Mouse (Mus musculus): ENCODE data around the gene Pdpk1.
A peak's percentile ranks its signal among the peaks of the same experiment; 100 is the strongest.
"Not testable (repeated sequence)": the region's sequence is repeated elsewhere in the genome, so short reads cannot be mapped to it uniquely, and the experiment has no call there.

The Pdpk1 gene

GRCm38 (mm10) chr17:24162584-24163175 lies 12.0 kb upstream of the Pdpk1 start:
- DNase-seq: peak in 1 of 2 experiments; percentile 41

- DNase-seq: no peak
These were observed 10.7 kb upstream of the Pdpk1 start for GRCm38 (mm10) chr17:24161466-24161865.

- no peak for DNase-seq
These were observed 6.8 kb upstream of the Pdpk1 start for GRCm38 (mm10) chr17:24157526-24157925.

- DNase-seq: no peak
These were observed 6.4 kb upstream of the Pdpk1 start for GRCm38 (mm10) chr17:24157121-24157520.

- DNase-seq: no peak
These were observed 5.7 kb upstream of the Pdpk1 start for GRCm38 (mm10) chr17:24156394-24156793.

GRCm38 (mm10) chr17:24155742-24156141 lies 5.0 kb upstream of the Pdpk1 start:
- peak in 1 of 2 experiments; percentile 3 for DNase-seq

- no peak for DNase-seq
These were observed 3.7 kb upstream of the Pdpk1 start for GRCm38 (mm10) chr17:24154463-24154862.

GRCm38 (mm10) chr17:24151890-24152563 lies 1.3 kb upstream of the Pdpk1 start:
- DNase-seq: peak; percentile 87

GRCm38 (mm10) chr17:24151382-24151781 lies 658 bp upstream of the Pdpk1 start:
- DNase-seq: no peak

- DNase-seq: no peak
These were observed 1.3 kb downstream of the Pdpk1 start for GRCm38 (mm10) chr17:24149421-24149820.

GRCm38 (mm10) chr17:24142897-24143296 lies 7.8 kb downstream of the Pdpk1 start:
- no peak for DNase-seq

- DNase-seq: peak; percentile 95 to 98
These were observed 9.3 kb downstream of the Pdpk1 start for GRCm38 (mm10) chr17:24141425-24141920.

- DNase-seq: peak in 1 of 2 experiments; percentile 65
These were observed 9.8 kb downstream of the Pdpk1 start for GRCm38 (mm10) chr17:24140845-24141424.

- no peak for DNase-seq
These were observed 10.8 kb downstream of the Pdpk1 start for GRCm38 (mm10) chr17:24139968-24140367.

- no peak for DNase-seq
These were observed 11.5 kb downstream of the Pdpk1 start for GRCm38 (mm10) chr17:24139256-24139655.

- peak; percentile 47 to 68 for DNase-seq
These were observed 13.4 kb downstream of the Pdpk1 start for GRCm38 (mm10) chr17:24137226-24137880.

- DNase-seq: no peak
These were observed 16.7 kb downstream of the Pdpk1 start for GRCm38 (mm10) chr17:24134062-24134461.

GRCm38 (mm10) chr17:24132919-24133318 lies 17.8 kb downstream of the Pdpk1 start:
- not testable (repeated sequence) for DNase-seq

- no peak for DNase-seq
These were observed 19.2 kb downstream of the Pdpk1 start for GRCm38 (mm10) chr17:24131570-24131969.

GRCm38 (mm10) chr17:24129246-24129645 lies 21.5 kb downstream of the Pdpk1 start:
- not testable (repeated sequence) for DNase-seq

GRCm38 (mm10) chr17:24127592-24127991 lies 23.1 kb downstream of the Pdpk1 start:
- DNase-seq: no peak

- DNase-seq: no peak
These were observed 23.9 kb downstream of the Pdpk1 start for GRCm38 (mm10) chr17:24126801-24127200.

GRCm38 (mm10) chr17:24119446-24119845 lies 31.3 kb downstream of the Pdpk1 start:
- no peak for DNase-seq
